Mouse (Mus musculus) urinary bladder, postnatal 36 days (tissue): ENCODE data around the gene Pwwp2a.
A peak's percentile ranks its signal among the peaks of the same experiment; 100 is the strongest.

Source experiments
- DNase-seq, 2 experiments: peaks; one replicate each; pipeline ENCODE4 v3.0.0; 2022; ENCODE audit warnings: low spot score in 2 of 2, mixed read lengths in 1 of 2

Gene Pwwp2a

DNA sequence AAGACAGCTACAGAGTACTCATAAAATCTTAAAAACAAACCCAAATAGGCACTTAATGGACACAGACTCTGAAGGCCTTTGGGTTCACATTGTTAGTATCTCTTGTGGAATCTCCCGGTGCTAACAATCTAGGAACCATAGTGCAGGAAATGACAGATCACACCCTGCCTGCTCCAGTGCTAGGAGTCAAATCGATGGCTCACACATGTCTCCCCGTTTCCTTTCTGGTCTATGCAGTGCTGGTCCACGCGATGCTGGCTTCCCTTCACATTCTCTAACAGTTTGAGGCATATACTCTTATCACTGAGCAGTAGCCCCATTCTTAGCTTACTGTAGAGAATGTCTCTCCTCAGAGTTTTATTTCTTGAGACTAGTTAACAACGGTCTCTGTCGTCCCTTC is 46.0 kb downstream of the Pwwp2a start:
- DNase-seq = no peak

DNA sequence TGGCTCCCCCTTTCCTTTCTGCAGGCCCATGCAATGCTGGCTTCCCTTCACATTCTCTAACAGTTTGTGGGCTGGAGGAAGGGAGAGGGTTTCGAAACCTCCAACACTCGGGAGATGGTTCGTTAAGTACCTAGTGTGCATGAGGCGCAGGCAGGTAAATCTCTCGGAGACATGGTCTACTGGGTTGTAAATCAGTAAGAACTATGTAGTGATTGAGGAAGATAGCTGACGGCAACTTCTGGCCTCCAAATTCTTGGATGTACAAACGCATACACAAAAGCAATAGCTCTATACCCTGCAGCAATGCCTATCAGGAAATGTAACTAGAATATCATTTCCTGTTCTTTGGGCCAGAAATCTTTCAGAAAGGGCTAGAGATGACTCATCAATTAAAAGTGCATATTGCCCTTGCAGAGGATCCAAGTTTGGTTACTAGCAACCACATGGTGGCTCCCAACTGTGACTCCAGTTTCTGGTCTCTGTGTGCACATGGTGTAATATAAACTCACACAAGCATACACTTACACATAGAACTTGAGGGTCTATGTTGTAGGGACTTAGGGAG is 47.0 kb downstream of the Pwwp2a start:
- DNase-seq = no peak

DNA sequence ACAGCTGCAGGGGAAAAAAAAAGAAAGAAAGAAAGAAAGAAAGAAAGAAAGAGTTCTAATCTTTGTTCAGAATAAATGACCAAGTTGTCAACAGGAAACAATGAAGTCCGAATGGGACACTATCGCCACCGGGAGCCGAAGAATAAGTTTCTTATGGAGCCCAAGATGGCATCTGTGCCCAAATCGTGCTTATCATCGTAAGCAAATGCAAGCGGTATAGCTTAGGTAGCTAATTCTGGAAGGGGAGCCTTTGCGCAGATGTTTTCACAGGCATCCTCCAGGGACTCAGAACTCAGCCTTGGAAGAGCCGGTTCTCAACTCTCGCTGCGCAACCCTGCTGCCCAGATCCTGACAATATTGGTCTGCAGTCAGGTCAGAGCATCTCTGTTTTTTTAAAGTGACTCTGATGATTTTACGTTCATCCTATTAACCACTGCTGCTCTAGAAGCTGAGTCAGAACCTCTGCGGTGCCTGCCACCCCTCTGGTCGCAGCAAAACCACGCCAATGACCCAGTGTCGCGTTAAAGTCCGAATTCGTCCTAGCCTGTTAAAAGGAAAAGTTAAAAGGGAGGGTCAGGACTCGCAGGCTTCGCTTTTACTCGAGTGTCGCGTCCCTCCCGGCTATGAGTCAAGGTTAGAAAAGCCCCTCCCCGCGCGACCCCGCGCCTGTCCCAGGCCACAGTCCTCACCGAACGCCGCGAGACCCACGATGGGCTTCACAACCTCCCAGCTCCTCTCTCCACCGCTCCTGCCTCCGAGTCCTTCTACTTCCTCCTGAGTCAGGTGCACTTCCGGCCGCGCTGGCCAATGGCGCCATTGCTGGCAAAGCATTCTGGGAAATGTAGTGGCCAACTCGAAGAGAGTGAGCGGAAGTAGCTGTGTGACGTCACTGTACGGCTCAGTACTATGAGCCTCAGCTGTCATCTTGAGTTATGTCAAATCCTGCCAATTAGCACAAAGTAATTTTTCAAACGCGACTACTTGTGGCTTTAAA is 65.7 kb downstream of the Pwwp2a start, which contains the start of gene Ttc1:
Ttc1 (minus strand) TSS at position 776 of the 994 bp plus-strand sequence.
- DNase-seq = peak; percentile 95 to 97

DNA sequence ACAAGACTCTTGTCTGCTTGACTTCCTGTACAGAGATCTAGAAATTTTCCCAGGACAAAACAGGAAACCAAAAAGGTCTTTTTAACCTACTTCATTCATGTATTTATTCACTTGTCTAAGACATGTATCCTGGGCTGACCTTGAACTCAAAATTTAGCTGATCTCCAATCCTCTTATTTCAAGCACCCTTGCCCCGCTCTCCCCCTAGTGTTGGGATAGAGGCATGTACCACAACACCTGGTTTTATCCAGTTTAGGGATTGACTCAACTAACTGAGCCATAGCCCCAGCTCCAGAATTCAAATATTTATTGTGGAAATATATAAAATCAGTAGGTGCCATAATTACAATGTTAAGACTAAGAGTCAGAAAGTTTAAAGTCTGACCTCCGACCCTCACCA is 69.7 kb downstream of the Pwwp2a start:
- DNase-seq = no peak

DNA sequence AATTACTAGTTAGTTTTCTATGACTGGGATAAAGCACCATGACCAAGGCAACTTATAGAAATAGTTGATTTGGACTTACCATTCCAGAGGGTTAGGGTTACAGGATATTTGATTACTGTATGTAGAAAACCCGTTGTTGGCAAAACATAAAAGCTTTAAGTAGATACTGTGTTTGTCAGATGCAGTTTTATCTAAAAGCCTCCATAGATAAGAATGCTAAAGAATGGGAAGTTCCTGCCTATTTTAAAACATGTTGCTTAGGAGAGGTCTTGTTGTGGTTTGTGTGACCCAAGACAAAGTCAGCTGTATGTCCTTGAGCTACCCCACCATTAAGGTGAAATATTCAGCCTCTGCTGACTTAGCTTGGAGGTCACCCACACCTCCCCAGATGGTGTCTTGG is 72.8 kb downstream of the Pwwp2a start:
- DNase-seq = no peak

DNA sequence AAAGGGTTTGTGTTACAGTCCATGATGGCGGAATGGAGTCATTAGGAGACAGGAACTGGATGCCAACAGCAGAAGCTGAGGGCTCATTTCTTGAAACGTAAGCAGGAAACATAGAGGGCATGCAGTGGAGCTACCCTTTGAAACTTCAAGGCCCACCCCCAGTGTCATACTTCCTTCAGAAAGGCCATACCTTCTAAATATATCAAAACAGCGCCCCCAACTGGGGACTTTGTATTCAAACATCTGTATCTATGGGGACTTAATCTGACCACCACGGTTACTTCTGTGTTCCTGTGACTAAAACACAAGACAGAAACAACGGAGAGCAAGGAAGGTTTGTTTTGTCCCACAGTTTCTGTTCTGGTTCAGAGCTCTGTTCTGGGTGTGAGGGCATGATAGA is 73.6 kb downstream of the Pwwp2a start:
- DNase-seq = no peak

DNA sequence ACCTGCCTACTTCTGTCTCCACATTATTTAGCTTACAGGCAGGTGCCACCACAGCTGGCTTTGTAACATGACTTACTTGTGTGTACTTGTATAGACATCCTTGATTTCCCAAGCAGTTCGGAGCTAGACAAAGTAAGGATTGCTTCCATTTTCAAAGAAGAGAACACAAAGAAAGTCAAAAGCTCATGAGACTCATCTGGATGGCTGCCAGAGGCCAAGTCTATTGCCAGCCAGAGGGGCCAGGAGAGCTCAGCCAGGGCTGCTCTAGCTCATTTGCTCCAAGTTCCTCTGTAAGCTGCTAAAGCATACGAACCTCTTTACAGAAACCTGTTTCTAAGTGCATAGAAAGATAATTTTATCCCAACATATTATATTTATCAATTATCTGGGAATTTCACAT is 76.6 kb downstream of the Pwwp2a start:
- DNase-seq = no peak

DNA sequence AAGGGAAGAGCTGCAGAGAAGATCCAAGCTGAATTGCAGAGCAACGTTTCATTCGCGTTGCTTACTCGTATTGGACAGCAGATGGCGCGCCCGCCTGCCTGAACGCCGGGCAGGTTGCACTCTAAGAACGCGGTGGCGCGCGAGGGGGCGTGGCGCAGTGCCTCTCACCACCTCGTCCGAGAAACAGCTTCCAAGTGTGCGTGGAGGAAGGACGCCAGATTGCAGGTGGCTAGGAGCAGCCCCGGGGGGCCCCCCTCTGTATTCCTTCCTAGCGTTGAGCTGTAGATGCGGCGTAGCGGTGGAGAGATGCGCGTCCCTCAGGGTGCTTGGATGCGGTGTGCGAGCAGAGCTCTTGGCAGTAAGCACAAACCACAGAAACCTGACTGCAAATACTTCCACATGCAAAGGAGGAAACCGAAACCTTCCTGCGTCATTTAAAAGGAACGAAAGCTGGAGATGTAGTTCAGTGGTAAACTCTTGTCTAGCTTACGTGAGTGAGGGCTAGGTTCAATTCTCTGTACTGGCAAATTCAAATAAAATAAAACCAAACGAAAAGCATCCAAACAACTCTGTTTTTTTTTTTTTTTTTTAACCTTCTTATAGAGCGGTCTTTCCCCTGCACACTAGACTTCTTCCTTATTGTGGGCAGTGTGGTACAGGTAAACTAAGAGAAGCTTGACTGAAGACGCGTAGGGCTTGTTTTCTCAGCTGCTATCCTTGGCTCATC is 85.3 kb downstream of the Pwwp2a start:
- DNase-seq = peak; percentile 69 to 74

DNA sequence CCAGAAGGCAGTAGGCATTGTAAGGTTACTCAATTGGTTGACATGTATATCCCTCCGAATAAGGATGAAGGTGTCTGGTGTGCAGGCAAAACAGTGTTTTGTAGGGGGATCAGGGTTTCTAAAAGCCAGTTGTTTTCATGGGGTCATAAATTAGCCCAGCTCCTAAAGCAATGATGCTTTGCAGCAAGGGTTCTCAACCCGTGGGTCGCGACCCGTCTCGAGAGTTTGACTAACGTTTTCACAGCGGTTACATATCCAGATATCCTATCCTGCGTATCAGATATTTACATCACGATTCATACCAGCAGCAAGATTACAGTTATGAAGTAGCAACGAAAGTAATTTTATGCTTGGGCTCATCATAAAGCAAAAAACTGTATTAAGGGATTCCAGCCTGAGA is 86.0 kb downstream of the Pwwp2a start:
- DNase-seq = no peak

DNA sequence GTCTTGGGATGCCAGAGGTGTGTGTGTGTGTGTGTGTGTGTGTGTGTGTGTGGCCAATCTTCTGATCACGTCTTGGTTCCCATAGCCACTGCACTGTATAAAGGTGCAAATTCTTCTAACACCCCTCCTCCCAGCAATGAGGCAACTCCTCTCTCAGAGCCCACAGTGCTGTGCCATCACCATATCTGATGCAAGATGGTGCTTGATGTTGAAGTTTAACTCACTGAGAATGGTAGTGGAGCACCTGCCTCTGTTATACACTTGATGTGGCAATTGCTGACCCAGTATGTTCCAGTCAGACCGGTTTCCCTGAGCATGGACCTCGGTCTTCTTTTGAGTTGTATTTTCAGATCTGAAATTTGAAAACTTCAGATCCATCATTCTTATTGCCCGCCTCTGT is 88.3 kb downstream of the Pwwp2a start:
- no peak for DNase-seq
